Mouse (Mus musculus): ENCODE measurements around the gene Mtfr2. TPM values are rescaled to one million over a fixed set of nuclear protein-coding genes. Genes with fewer than 3 reads are reported as not detected.

Gene Mtfr2
- 2.4 and 2.8 TPM in 2 replicates for polyA plus RNA-seq (2016; fragmentation: Nextera tagmentation; extraction: Ambion mirVana)

- H3K4me1 ChIP-seq, result peaks cover 7% of the 10 kb centered on the region; the same call in 1 of the 2 replicates
- peak within 1 kb of the TSS; percentile 89 for H3K27ac ChIP-seq
- H3K9me3 ChIP-seq, result no peaks in the 10 kb centered on the region
- H3K36me3 ChIP-seq, result peaks cover 38% of the 10 kb centered on the region
- DNase-seq (ENCODE audit: low spot score), result peak; percentile 97
- 2% methylated on average over 58 of the region's 58 CpGs for WGBS
- no peaks in the 10 kb centered on the region for H3K27me3 ChIP-seq (ENCODE audit: insufficient read depth, poor library complexity, severe bottlenecking)
- peak within 1 kb of the TSS; percentile 79 for H3K4me3 ChIP-seq
Observed at GRCm38 (mm10) chr10:20347285-20348214, at the start of gene Mtfr2. Gene Mtfr2 (plus strand): TSS chr10:20347770.

- no peak for DNase-seq (ENCODE audit: low spot score)
- Histone ChIP-seq H3K27me3 (ENCODE audit: insufficient read depth, poor library complexity, severe bottlenecking) (no peaks in the 10 kb centered on the region), H3K4me3 (no peak overlapping the region), H3K36me3 (no peaks in the 10 kb centered on the region), H3K27ac (peak overlapping the region; percentile 88), H3K4me1 (peaks cover 4% of the 10 kb centered on the region), H3K9me3 (no peaks in the 10 kb centered on the region)
- WGBS, result 29% methylated on average over 3 of the region's 3 CpGs
Observed at GRCm38 (mm10) chr10:20298152-20298920, 49.2 kb upstream of the Mtfr2 start.

DNA sequence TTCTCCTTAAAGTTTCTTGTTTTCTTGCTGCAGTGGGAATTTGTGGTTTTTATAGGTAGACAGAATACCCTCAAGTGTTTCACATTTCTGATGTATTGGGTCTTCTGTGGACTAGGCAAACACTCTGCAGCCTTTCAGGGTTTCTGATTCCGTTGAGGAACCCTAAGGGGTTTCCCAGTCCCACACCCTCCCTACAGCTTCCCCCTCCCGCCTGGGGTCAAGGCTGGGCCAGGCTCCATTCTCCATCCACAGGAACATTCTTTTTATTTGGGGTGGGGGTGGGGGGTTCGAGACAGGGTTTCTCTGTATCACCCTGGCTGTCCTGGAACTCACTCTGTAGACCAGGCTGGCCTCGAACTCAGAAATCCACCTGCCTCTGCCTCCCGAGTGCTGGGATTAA lies 48.5 kb upstream of the Mtfr2 start:
- H3K9me3 ChIP-seq, result no peaks in the 10 kb centered on the region
- H3K36me3 ChIP-seq, result no peaks in the 10 kb centered on the region
- no peak overlapping the region for H3K4me3 ChIP-seq
- H3K27me3 ChIP-seq (ENCODE audit: insufficient read depth, poor library complexity, severe bottlenecking), result no peaks in the 10 kb centered on the region
- peak overlapping the region; percentile 88 for H3K27ac ChIP-seq
- H3K4me1 ChIP-seq, result peaks cover 4% of the 10 kb centered on the region
- no peak for DNase-seq (ENCODE audit: low spot score)
- WGBS, result 77% methylated on average over 5 of the region's 5 CpGs

GRCm38 (mm10) chr10:20310969-20311769 lies 36.4 kb upstream of the Mtfr2 start:
- H3K9me3 ChIP-seq, result no peaks in the 10 kb centered on the region
- WGBS, result 50% methylated on average over 11 of the region's 11 CpGs
- H3K4me3 ChIP-seq, result peak overlapping the region; percentile 89
- 0 out of 2 replicates have a peak, but pooled peaks cover 5% of the 10 kb centered on the region for H3K36me3 ChIP-seq
- peak overlapping the region; percentile 99 for H3K27ac ChIP-seq
- H3K27me3 ChIP-seq (ENCODE audit: insufficient read depth, poor library complexity, severe bottlenecking), result no peaks in the 10 kb centered on the region
- peaks cover 14% of the 10 kb centered on the region for H3K4me1 ChIP-seq
- DNase-seq (ENCODE audit: low spot score), result no peak

GRCm38 (mm10) chr10:20311918-20312735 lies 35.4 kb upstream of the Mtfr2 start, which contains the start of gene Bclaf1:
Gene Bclaf1 (plus strand): TSS chr10:20312469.
- Histone ChIP-seq H3K4me1 (peaks cover 14% of the 10 kb centered on the region), H3K9me3 (no peaks in the 10 kb centered on the region), H3K27ac (peak within 1 kb of the TSS; percentile 99), H3K4me3 (peak within 1 kb of the TSS; percentile 89), H3K36me3 (0 out of 2 replicates have a peak, but pooled peaks cover 5% of the 10 kb centered on the region), H3K27me3 (ENCODE audit: insufficient read depth, poor library complexity, severe bottlenecking) (no peaks in the 10 kb centered on the region)
- peak; percentile 100 for DNase-seq (ENCODE audit: low spot score)
- WGBS, result under 1% methylated on average over 84 of the region's 84 CpGs

- WGBS, result under 1% methylated on average over 54 of the region's 54 CpGs
- peak; percentile 93 for DNase-seq (ENCODE audit: low spot score)
Observed at GRCm38 (mm10) chr10:20312736-20313301, 34.8 kb upstream of the Mtfr2 start.

DNA sequence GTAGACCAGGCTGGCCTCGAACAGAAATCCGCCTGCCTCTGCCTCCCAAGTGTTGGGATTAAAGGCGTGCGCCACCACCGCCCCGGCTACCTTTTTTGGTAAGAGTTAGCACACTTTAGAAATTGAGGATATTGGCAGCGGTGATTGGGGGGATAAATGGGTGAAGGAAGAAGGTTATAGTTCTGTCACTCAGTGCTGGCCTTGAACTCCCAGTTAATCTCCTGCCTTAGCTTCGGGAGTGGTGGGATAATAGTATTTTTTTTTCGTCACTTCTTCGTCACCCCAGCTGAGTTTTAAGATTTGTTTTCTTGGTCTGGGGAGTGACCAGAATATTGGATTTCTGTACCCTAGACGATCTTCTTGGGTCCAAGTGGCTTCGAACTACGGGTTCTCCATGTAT lies 34.1 kb upstream of the Mtfr2 start:
- 36% methylated on average over 13 of the region's 13 CpGs for WGBS
- peak overlapping the region; percentile 99; the same call in 1 of the 2 replicates for H3K27ac ChIP-seq
- DNase-seq (ENCODE audit: low spot score), result no peak
- no peaks in the 10 kb centered on the region for H3K9me3 ChIP-seq
- no peaks in the 10 kb centered on the region for H3K27me3 ChIP-seq (ENCODE audit: insufficient read depth, poor library complexity, severe bottlenecking)
- H3K4me3 ChIP-seq, result peak overlapping the region; percentile 89
- H3K4me1 ChIP-seq, result peaks cover 19% of the 10 kb centered on the region
- H3K36me3 ChIP-seq, result peaks cover 11% of the 10 kb centered on the region

More at GRCm38 (mm10) chr10:20312736-20313301, 34.8 kb upstream of the Mtfr2 start:
- Histone ChIP-seq H3K4me1 (peaks cover 19% of the 10 kb centered on the region), H3K27ac (peak overlapping the region; percentile 99), H3K27me3 (ENCODE audit: insufficient read depth, poor library complexity, severe bottlenecking) (no peaks in the 10 kb centered on the region), H3K4me3 (peak overlapping the region; percentile 89), H3K36me3 (peaks cover 7% of the 10 kb centered on the region; the same call in 1 of the 2 replicates), H3K9me3 (no peaks in the 10 kb centered on the region)

DNA sequence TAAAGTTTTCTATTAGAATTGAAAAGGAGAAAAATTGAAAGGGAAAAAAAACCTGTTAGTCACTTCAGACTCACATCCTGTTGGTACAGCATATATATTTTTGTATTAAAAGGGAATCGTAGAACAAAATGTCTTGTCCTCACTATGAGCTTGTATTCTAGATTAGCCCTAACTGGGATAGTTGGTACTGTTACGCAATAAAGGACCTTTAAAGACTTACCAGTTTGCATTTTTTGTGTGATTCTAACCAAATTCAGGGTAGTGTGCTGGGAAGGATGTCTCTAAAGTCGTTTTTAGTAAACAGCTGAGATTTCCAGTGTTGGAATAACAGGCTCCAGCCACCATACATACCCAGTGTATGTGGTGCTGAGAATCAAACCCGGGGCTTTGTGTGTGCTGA lies 33.6 kb upstream of the Mtfr2 start:
- no peaks in the 10 kb centered on the region for H3K9me3 ChIP-seq
- H3K27ac ChIP-seq, result no peak overlapping the region
- no peak for DNase-seq (ENCODE audit: low spot score)
- 80% methylated on average over 4 of the region's 4 CpGs for WGBS
- peak overlapping the region; percentile 89 for H3K4me3 ChIP-seq
- H3K27me3 ChIP-seq (ENCODE audit: insufficient read depth, poor library complexity, severe bottlenecking), result no peaks in the 10 kb centered on the region
- peaks cover 19% of the 10 kb centered on the region for H3K4me1 ChIP-seq
- peaks cover 16% of the 10 kb centered on the region for H3K36me3 ChIP-seq

DNA sequence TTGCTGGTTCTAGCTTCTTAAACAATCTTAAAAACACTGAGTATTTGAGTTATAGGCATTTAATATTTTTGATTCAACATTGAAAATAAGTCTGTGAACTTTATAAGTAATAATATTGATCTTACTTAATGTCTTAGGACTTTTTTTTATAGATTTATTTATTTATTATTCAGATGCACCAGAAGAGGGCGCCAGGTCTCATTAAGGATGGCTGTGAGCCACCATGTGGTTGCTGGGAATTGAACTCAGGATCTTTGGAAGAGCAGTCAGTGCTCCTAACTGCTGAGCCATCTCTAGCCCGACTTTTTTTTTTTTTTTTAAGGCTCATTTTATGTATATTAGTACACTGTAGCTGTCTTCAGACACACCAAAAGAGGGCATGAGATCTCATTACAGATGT lies 32.8 kb upstream of the Mtfr2 start:
- H3K27ac ChIP-seq, result no peak overlapping the region
- no peaks in the 10 kb centered on the region for H3K9me3 ChIP-seq
- WGBS, result 43% methylated on average over 2 of the region's 2 CpGs
- peaks cover 22% of the 10 kb centered on the region for H3K36me3 ChIP-seq
- DNase-seq (ENCODE audit: low spot score), result no peak
- no peaks in the 10 kb centered on the region for H3K27me3 ChIP-seq (ENCODE audit: insufficient read depth, poor library complexity, severe bottlenecking)
- peaks cover 19% of the 10 kb centered on the region for H3K4me1 ChIP-seq
- H3K4me3 ChIP-seq, result no peak overlapping the region

DNA sequence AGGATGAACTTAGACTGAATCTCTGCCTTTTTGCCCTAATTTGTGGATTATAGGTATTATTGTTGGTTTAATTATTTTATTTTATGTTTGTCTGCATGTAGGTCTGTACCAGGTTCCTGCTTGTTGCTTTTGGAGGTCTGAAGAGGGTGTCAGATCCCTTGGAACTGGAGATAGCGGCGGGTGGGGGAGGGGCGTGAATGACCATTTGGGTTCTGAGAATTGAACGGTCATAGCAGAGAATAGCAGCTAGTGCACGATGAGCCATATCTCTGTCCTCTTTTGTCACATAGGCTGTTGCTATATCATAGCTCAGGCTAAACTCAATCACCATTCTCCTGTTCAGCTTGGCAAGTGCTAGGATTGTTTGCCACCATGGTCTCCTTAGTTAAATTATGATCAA lies 30.1 kb upstream of the Mtfr2 start:
- Histone ChIP-seq H3K27me3 (ENCODE audit: insufficient read depth, poor library complexity, severe bottlenecking) (no peaks in the 10 kb centered on the region), H3K4me1 (peaks cover 10% of the 10 kb centered on the region; the same call in 1 of the 2 replicates), H3K27ac (no peak overlapping the region), H3K4me3 (no peak overlapping the region), H3K9me3 (no peaks in the 10 kb centered on the region), H3K36me3 (peaks cover 43% of the 10 kb centered on the region)
- DNase-seq (ENCODE audit: low spot score), result peak; percentile 86
- 39% methylated on average over 5 of the region's 5 CpGs for WGBS

- Histone ChIP-seq H3K27me3 (ENCODE audit: insufficient read depth, poor library complexity, severe bottlenecking) (no peaks in the 10 kb centered on the region), H3K27ac (no peak overlapping the region), H3K4me3 (no peak overlapping the region), H3K9me3 (no peaks in the 10 kb centered on the region), H3K4me1 (no peaks in the 10 kb centered on the region), H3K36me3 (peaks cover 95% of the 10 kb centered on the region)
- no peak for DNase-seq (ENCODE audit: low spot score)
Observed at GRCm38 (mm10) chr10:20326226-20326625, 21.3 kb upstream of the Mtfr2 start.
